Mouse (Mus musculus): ENCODE results near the gene Trf. TPM values are rescaled to one million over a fixed set of nuclear protein-coding genes. Genes with fewer than 3 reads are reported as not detected.

Trf gene
- polyA plus RNA-seq, 1 experiment from 2014 or later = 17.2 TPM

DNA sequence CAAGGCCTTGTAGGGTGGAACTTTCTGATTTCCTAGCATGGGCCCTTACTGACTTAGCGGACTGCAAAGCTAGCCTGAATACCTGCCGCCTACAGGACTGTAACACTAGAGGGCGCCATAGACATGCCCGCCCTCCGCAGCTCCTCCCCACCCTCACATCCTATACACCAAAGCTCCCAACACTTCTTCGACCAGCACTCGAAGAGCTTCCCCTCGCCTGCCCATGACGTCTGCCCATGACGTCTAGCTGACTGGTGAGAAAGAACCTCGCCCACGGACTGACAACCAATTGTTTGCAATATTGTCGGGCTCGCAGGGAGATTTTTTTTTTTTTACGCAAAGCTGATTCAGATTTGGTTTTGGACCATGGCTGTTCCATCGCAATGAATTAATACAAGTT is 22.4 kb downstream of the Trf start:
- Histone ChIP-seq H3K36me3 (ENCODE audit: control insufficient read depth, insufficient read depth, low read length) (no peaks in the 10 kb centered on the region), H3K27me3 (ENCODE audit: control insufficient read depth, insufficient read depth, low read length) (no peaks in the 10 kb centered on the region), H3K9me3 (ENCODE audit: control insufficient read depth, low read length) (no peaks in the 10 kb centered on the region), H3K9ac (ENCODE audit: low read depth, low read length) (no peak overlapping the region), H3K27ac (ENCODE audit: low read depth, low read length) (no peak overlapping the region), H3K4me1 (ENCODE audit: control insufficient read depth, insufficient read depth, low read length) (no peaks in the 10 kb centered on the region), H3K4me2 (replicated peaks; ENCODE audit: low read depth, low read length) (peak overlapping the region; percentile 41), H3K4me3 (ENCODE audit: low read length) (peak overlapping the region; percentile 21)
- peak; percentile 94 for ATAC-seq (ENCODE audit: low FRiP score, low TSS enrichment)
- WGBS = 12% methylated on average over 16 of the region's 16 CpGs

DNA sequence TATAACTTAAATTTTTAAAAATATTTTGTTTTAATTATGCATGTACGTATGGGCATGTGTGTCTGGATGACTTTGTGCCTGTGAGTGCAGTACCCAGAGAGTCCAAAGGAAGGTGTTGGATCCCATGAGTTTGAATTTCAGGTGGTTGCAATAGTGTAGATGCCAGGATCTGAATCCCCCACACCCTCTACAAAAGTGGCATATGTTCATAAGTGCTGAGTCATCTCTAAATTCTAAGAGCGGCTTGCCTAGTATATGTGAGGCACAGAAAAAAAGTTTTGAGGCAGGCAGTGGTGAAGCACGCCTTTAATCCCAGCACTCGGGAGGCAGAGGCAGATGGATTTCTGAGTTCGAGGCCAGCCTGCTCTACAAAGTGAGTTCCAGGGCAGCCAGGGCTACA is 24.5 kb downstream of the Trf start:
- 93% methylated on average over 5 of the region's 5 CpGs for WGBS
- Histone ChIP-seq H3K27ac (ENCODE audit: low read depth, low read length) (no peak overlapping the region), H3K9ac (ENCODE audit: low read depth, low read length) (no peak overlapping the region), H3K36me3 (ENCODE audit: control insufficient read depth, insufficient read depth, low read length) (no peaks in the 10 kb centered on the region), H3K4me3 (ENCODE audit: low read length) (no peak overlapping the region), H3K4me1 (ENCODE audit: control insufficient read depth, insufficient read depth, low read length) (no peaks in the 10 kb centered on the region), H3K9me3 (ENCODE audit: control insufficient read depth, low read length) (no peaks in the 10 kb centered on the region), H3K27me3 (ENCODE audit: control insufficient read depth, insufficient read depth, low read length) (no peaks in the 10 kb centered on the region), H3K4me2 (replicated peaks; ENCODE audit: low read depth, low read length) (no peak overlapping the region)
- no peak for ATAC-seq (ENCODE audit: low FRiP score, low TSS enrichment)

DNA sequence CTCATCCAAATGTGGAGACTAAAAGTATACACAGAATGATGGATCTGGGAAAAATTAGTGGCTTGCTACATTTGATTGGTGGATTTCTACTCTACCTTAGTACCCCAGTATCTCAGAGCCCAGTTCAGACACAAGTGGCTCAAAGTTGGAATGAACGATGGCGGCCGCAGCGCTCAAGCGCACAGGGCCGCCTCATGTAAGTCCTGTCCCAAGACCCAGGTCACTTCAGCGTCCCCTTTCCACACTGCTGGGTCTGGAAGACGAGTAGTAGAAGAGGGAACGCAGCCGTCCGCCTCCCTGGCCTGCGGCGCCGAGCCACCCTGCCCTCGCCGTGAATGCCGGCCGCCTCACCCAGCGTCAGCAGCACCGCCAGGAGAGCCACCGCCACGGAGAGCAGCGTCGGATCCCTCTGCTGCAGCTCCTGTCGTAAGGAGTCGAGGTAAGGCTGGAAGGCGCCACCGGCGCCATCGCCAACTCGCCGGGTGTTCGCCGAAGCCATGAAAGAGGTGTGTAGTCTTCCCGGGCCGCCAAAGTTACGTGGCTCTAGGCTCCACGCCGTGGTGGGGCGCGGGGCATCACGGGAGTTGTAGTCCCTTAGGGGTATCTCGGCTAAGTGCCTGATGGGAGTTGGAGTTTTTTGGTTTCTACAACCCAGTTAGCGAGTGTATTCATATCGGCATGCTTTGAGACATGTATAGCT is 28.5 kb downstream of the Trf start, which contains the start of gene Srprb:
Gene Srprb, minus strand, starts transcription at position 577 of the 700 bp plus-strand sequence.
- no peaks in the 10 kb centered on the region for H3K9me3 ChIP-seq (ENCODE audit: control insufficient read depth, low read length)

DNA sequence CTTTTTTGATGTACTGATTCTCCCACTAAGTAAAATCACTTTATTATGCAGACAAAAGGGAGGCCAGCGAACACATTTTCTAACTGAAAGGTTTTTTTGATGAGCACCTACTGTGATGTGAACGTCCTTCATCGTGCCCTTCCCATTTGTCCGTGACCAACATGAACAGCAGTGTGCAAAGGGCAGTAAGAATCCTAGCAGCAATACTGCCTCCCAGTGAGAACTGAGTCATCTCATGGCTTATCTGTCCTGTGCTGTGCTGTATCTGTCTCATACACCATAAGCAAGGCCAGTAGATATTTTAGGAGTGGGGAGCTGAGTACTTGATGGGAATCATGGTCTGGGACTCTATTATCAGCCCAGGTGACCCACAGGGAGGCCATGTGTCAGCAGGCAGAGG is 41.8 kb downstream of the Trf start:
- H3K4me1 ChIP-seq (ENCODE audit: control insufficient read depth, insufficient read depth, low read length) = no peaks in the 10 kb centered on the region
- 94% methylated on average over 4 of the region's 4 CpGs for WGBS
- no peak overlapping the region for H3K27ac ChIP-seq (ENCODE audit: low read depth, low read length)
- no peaks in the 10 kb centered on the region for H3K27me3 ChIP-seq (ENCODE audit: control insufficient read depth, insufficient read depth, low read length)
- H3K9me3 ChIP-seq (ENCODE audit: control insufficient read depth, low read length) = no peaks in the 10 kb centered on the region
- H3K4me3 ChIP-seq (ENCODE audit: low read length) = no peak overlapping the region
- H3K9ac ChIP-seq (ENCODE audit: low read depth, low read length) = no peak overlapping the region
- no peak overlapping the region for H3K4me2 ChIP-seq (replicated peaks; ENCODE audit: low read depth, low read length)
- H3K36me3 ChIP-seq (ENCODE audit: control insufficient read depth, insufficient read depth, low read length) = peaks cover 46% of the 10 kb centered on the region
- no peak for ATAC-seq (ENCODE audit: low FRiP score, low TSS enrichment)

More for the DNA sequence above, 28.5 kb downstream of the Trf start, which contains the start of gene Srprb:
- Histone ChIP-seq H3K36me3 (ENCODE audit: control insufficient read depth, insufficient read depth, low read length) (peaks cover 27% of the 10 kb centered on the region), H3K4me3 (ENCODE audit: low read length) (peak within 1 kb of the TSS; percentile 94), H3K9ac (ENCODE audit: low read depth, low read length) (peak within 1 kb of the TSS; percentile 80), H3K27me3 (ENCODE audit: control insufficient read depth, insufficient read depth, low read length) (no peaks in the 10 kb centered on the region), H3K4me2 (replicated peaks; ENCODE audit: low read depth, low read length) (peak within 1 kb of the TSS; percentile 47), H3K4me1 (ENCODE audit: control insufficient read depth, insufficient read depth, low read length) (no peaks in the 10 kb centered on the region), H3K27ac (ENCODE audit: low read depth, low read length) (peak within 1 kb of the TSS; percentile 66)
- peak; percentile 98 for ATAC-seq (ENCODE audit: low FRiP score, low TSS enrichment)
- WGBS = under 1% methylated on average over 45 of the region's 45 CpGs

DNA sequence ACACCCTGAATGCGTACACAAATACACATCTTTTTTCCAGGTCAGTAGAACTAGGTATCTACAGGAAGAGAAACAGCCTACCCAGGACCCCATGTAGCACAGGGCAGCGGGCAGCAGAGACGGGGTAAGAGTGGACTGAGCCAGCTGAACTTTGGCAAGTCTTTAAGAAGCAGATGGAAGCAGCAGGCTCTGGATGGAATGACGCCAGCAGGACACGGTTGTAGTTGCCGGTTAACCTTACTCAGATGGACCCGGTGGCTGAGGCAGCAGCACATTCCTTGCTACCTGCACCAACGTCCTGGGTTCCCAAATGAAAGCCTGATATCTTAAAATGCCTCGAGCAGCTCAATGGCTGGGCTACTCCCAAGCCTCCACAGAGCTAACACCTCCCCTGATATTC is 43.5 kb downstream of the Trf start:
- ATAC-seq (ENCODE audit: low FRiP score, low TSS enrichment) = no peak
- no peak overlapping the region for H3K9ac ChIP-seq (ENCODE audit: low read depth, low read length)
- H3K4me1 ChIP-seq (ENCODE audit: control insufficient read depth, insufficient read depth, low read length) = no peaks in the 10 kb centered on the region
- H3K27ac ChIP-seq (ENCODE audit: low read depth, low read length) = no peak overlapping the region
- H3K9me3 ChIP-seq (ENCODE audit: control insufficient read depth, low read length) = no peaks in the 10 kb centered on the region
- no peaks in the 10 kb centered on the region for H3K27me3 ChIP-seq (ENCODE audit: control insufficient read depth, insufficient read depth, low read length)
- H3K36me3 ChIP-seq (ENCODE audit: control insufficient read depth, insufficient read depth, low read length) = peaks cover 30% of the 10 kb centered on the region
- no peak overlapping the region for H3K4me2 ChIP-seq (replicated peaks; ENCODE audit: low read depth, low read length)
- WGBS = 74% methylated on average over 9 of the region's 9 CpGs
- no peak overlapping the region for H3K4me3 ChIP-seq (ENCODE audit: low read length)

DNA sequence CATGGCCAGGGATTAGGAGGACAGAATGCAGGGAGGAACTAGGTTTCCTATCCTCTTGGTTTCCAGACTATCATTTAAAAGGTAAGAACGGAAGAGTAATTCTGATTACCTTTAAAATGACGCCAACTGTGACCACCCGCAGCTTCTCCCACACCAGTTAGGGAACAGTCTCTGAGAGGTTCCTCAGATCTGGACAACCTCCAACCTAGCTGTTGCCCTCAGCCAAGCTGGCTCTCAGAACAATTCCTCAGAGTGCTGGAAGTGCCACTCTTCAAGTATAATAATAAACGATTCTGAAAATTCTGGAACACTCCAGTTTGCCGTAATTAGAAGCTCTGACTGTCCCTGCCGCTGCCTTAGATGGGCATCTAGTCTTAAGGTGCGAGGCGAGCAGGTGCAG is 44.3 kb downstream of the Trf start:
- no peak overlapping the region for H3K4me3 ChIP-seq (ENCODE audit: low read length)
- H3K27me3 ChIP-seq (ENCODE audit: control insufficient read depth, insufficient read depth, low read length) = no peaks in the 10 kb centered on the region
- H3K9me3 ChIP-seq (ENCODE audit: control insufficient read depth, low read length) = no peaks in the 10 kb centered on the region
- ATAC-seq (ENCODE audit: low FRiP score, low TSS enrichment) = no peak
- H3K4me2 ChIP-seq (replicated peaks; ENCODE audit: low read depth, low read length) = no peak overlapping the region
- whole genome bisulfite sequencing = 92% methylated on average over 8 of the region's 8 CpGs
- no peaks in the 10 kb centered on the region for H3K4me1 ChIP-seq (ENCODE audit: control insufficient read depth, insufficient read depth, low read length)
- H3K9ac ChIP-seq (ENCODE audit: low read depth, low read length) = no peak overlapping the region
- H3K36me3 ChIP-seq (ENCODE audit: control insufficient read depth, insufficient read depth, low read length) = peaks cover 24% of the 10 kb centered on the region
- no peak overlapping the region for H3K27ac ChIP-seq (ENCODE audit: low read depth, low read length)

DNA sequence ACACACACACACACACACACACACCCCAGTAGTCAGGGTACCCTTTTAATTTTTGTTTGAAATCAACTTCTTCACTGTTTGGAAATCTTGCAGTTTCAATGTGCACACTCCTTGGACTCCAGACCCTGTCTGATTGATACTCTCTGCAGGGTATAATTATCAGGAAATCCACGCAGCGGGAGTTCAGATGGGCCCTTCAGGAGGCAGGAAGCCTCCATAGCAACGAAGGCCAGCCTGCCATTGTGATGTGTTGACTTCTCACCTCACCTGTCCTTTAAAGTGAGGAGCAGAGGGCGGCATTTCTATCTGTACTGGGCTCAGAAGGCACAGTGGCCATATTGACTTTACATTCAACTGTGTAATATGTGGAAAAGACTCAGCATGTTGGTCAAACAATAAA is 45.4 kb downstream of the Trf start:
- H3K4me3 ChIP-seq (ENCODE audit: low read length) = no peak overlapping the region
- no peak for ATAC-seq (ENCODE audit: low FRiP score, low TSS enrichment)
- no peak overlapping the region for H3K4me2 ChIP-seq (replicated peaks; ENCODE audit: low read depth, low read length)
- H3K27me3 ChIP-seq (ENCODE audit: control insufficient read depth, insufficient read depth, low read length) = no peaks in the 10 kb centered on the region
- H3K9ac ChIP-seq (ENCODE audit: low read depth, low read length) = no peak overlapping the region
- 71% methylated on average over 4 of the region's 4 CpGs for WGBS
- H3K36me3 ChIP-seq (ENCODE audit: control insufficient read depth, insufficient read depth, low read length) = peaks cover 16% of the 10 kb centered on the region
- H3K9me3 ChIP-seq (ENCODE audit: control insufficient read depth, low read length) = no peaks in the 10 kb centered on the region
- H3K27ac ChIP-seq (ENCODE audit: low read depth, low read length) = no peak overlapping the region
- no peaks in the 10 kb centered on the region for H3K4me1 ChIP-seq (ENCODE audit: control insufficient read depth, insufficient read depth, low read length)

DNA sequence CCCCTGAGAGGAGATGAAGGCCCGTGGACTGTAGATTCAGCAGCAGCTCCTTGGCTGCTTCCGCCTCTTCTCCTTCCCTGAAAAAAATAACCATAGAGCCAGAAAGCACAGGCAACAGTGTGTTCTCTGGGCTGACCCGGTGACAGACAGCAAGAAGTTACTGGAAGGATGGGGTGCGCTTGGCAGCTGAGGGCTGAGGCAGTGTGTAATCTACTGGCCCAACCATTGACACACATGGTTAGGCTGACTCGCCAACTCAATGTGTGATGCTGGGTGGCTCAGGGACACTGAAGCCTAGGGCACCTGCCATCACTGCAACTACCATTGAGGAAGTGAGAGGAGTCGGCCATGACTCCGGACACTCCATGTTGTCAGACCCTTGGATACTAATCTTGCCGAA is 48.4 kb downstream of the Trf start:
- WGBS = 88% methylated on average over 8 of the region's 8 CpGs
- Histone ChIP-seq H3K36me3 (ENCODE audit: control insufficient read depth, insufficient read depth, low read length) (no peaks in the 10 kb centered on the region), H3K4me1 (ENCODE audit: control insufficient read depth, insufficient read depth, low read length) (no peaks in the 10 kb centered on the region), H3K9me3 (ENCODE audit: control insufficient read depth, low read length) (no peaks in the 10 kb centered on the region), H3K4me2 (replicated peaks; ENCODE audit: low read depth, low read length) (no peak overlapping the region), H3K27me3 (ENCODE audit: control insufficient read depth, insufficient read depth, low read length) (no peaks in the 10 kb centered on the region), H3K9ac (ENCODE audit: low read depth, low read length) (no peak overlapping the region), H3K4me3 (ENCODE audit: low read length) (no peak overlapping the region), H3K27ac (ENCODE audit: low read depth, low read length) (no peak overlapping the region)
- no peak for ATAC-seq (ENCODE audit: low FRiP score, low TSS enrichment)

DNA sequence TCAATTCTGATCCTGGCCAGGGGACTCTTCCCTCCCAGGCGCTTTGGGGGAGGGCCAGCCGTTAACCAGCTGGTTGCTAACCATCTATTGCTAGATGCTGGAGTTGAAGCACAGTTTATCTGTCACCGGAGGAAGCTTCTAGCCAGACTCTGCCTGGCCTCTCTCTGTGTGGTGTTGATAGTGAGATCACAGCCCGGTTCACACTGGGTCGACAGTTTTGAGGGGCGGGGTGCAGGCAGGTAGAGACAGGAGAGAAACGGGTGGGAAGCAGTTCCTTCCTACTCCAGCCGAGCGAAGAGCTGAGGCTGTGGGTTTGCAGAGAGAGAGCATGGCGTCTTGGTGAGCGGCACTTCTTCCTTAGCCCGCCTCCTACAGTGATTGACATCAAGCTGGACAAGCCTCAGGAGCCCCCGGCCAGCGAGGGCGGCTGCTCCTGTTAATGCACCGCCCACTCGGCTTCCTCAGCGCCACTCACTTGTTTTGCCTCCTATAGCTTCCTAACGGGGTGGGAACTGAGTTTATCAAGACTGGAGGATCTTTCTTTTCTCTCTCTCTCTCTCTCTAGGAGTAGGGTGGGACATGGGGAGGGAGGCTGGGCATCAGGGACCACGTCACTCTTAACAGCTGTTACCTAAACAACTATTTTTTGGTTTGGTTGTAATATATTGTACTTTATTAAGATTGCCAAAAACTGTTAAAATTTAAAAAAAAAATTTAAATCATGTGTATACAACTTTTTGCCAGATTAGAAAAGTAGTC is 49.3 kb downstream of the Trf start:
- 0 out of 2 replicates have a peak overlapping the region, but pooled peaks have one; percentile 30 for H3K27ac ChIP-seq (ENCODE audit: low read depth, low read length)
- peak overlapping the region; percentile 47 for H3K4me3 ChIP-seq (ENCODE audit: low read length)
- no peaks in the 10 kb centered on the region for H3K27me3 ChIP-seq (ENCODE audit: control insufficient read depth, insufficient read depth, low read length)
- no peaks in the 10 kb centered on the region for H3K36me3 ChIP-seq (ENCODE audit: control insufficient read depth, insufficient read depth, low read length)
- 2% methylated on average over 20 of the region's 20 CpGs for whole genome bisulfite sequencing
- H3K9me3 ChIP-seq (ENCODE audit: control insufficient read depth, low read length) = no peaks in the 10 kb centered on the region
- H3K4me1 ChIP-seq (ENCODE audit: control insufficient read depth, insufficient read depth, low read length) = no peaks in the 10 kb centered on the region
- peak overlapping the region; percentile 63 for H3K9ac ChIP-seq (ENCODE audit: low read depth, low read length)
- H3K4me2 ChIP-seq (replicated peaks; ENCODE audit: low read depth, low read length) = peak overlapping the region; percentile 68
- ATAC-seq (ENCODE audit: low FRiP score, low TSS enrichment) = peak; percentile 92
